Mouse (Mus musculus) E14TG2a.4 (cell line): ENCODE results near the gene Crb2.

ENCODE experiments used
- CTCF ChIP-seq: conservative IDR thresholded peaks from 2 replicates; pipeline ENCODE4 v1.5.1; 2014; ENCODE audit warnings: low read length
- NANOG ChIP-seq: IDR thresholded peaks from 2 replicates; pipeline ENCODE4 v1.6.1; 2014; ENCODE audit warnings: borderline replicate concordance, low read length, mixed read lengths
- POU5F1 ChIP-seq: IDR thresholded peaks from 2 replicates; pipeline ENCODE4 v1.6.1; 2014; ENCODE audit warnings: low read length, borderline replicate concordance

DNA sequence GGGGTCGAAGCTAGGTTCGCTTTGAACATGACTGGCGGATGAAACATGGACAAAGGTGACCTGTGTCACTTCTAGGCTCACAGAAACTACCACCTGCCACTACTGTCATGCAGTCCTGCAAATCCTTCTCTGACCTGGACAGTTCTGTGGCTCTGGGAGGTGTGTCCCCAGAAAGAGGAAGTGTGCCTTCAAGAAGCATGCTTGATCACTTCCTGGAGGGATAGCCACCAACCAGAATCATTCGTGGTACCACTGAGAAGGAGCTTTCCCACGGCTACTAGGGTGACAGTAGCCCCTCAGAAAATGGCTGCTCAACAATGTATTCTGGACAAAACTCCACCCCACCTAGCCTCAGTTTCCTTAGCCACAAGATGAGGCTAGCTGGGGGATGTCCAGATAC lies 19.0 kb upstream of the Crb2 start:
- TF ChIP-seq CTCF = no peak
- no peak for TF ChIP-seq POU5F1
- TF ChIP-seq NANOG = no peak
